Mouse (Mus musculus) heart, embryonic 15.5 days (tissue): ENCODE measurements around the gene Chd1l. TPM values are rescaled to one million over a fixed set of nuclear protein-coding genes. Genes with fewer than 3 reads are reported as not detected.

Experiments used
- ATAC-seq: fragments of 200-750 bp; cut with Nextera tagmentation; replicated peaks from 2 replicates; pipeline ENCODE4 v1.8.0; 2017; ENCODE audit warnings: low read depth, moderate TSS enrichment; ENCODE audit not compliant: insufficient number of reproducible peaks, insufficient read depth, low FRiP score
- H3K27ac ChIP-seq: fragments of 300-500 bp; sonication (generic); 2 replicates; pipeline ENCODE4 v1.5.1; 2015; ENCODE audit warnings: mild to moderate bottlenecking, inconsistent platforms
- H3K27me3 ChIP-seq: fragments of 300-500 bp; sonication (generic); 2 replicates; pipeline ENCODE4 v1.6.1; 2015; ENCODE audit warnings: inconsistent platforms
- H3K36me3 ChIP-seq: fragments of 300-500 bp; sonication (generic); 2 replicates; pipeline ENCODE4 v1.6.1; 2015; ENCODE audit warnings: mild to moderate bottlenecking, inconsistent platforms
- H3K4me1 ChIP-seq: fragments of 300-500 bp; sonication (generic); replicated peaks from 2 replicates; pipeline ENCODE4 v1.6.1; 2015; ENCODE audit warnings: inconsistent platforms
- H3K4me2 ChIP-seq: fragments of 300-500 bp; sonication (generic); 2 replicates; pipeline ENCODE4 v1.6.1; 2015; ENCODE audit warnings: inconsistent platforms, mild to moderate bottlenecking, moderate library complexity
- H3K4me3 ChIP-seq: fragments of 300-500 bp; sonication (generic); 2 replicates; pipeline ENCODE4 v1.5.1; 2015; ENCODE audit warnings: mild to moderate bottlenecking, inconsistent platforms
- H3K9ac ChIP-seq: fragments of 300-500 bp; sonication (generic); 2 replicates; pipeline ENCODE4 v1.6.1; 2015; ENCODE audit warnings: mild to moderate bottlenecking, inconsistent platforms
- H3K9me3 ChIP-seq: fragments of 300-500 bp; sonication (generic); replicated peaks from 2 replicates; pipeline ENCODE4 v1.6.1; 2016; ENCODE audit warnings: inconsistent platforms
- WGBS: fragments of 180-500 bp; shearing (Covaris S2); methylation state at CpG from one replicate; pipeline ENCODE4 v1.1.7; 2015; ENCODE audit warnings: mixed read lengths; 5-methylcytosine and 5-hydroxymethylcytosine counted together
- polyA plus RNA-seq: library from polyadenylated mRNA; unstranded; fragments of >200 nt; fragmentation: Nextera tagmentation; extraction: Ambion mirVana; gene quantifications from 2 replicates; pipeline ENCODE4 v1.2.1, GENCODE M21; 2015

Gene Chd1l
- polyA plus RNA-seq, 1 experiment from 2014 or later, result 12.8 TPM

GRCm38 (mm10) chr3:97617091-97617825, 7.3 kb upstream of the Chd1l start:
- no peaks in the 10 kb centered on the region for H3K4me1 ChIP-seq
- H3K9me3 ChIP-seq, result no peaks in the 10 kb centered on the region
- ATAC-seq, result no peak
- no peaks in the 10 kb centered on the region for H3K27me3 ChIP-seq
- H3K4me2 ChIP-seq, result no peak overlapping the region
- H3K27ac ChIP-seq, result no peak overlapping the region
- H3K9ac ChIP-seq, result no peak overlapping the region
- no peak overlapping the region for H3K4me3 ChIP-seq
- H3K36me3 ChIP-seq, result no peaks in the 10 kb centered on the region
- WGBS, result 88% methylated on average over 18 of the region's 19 CpGs

GRCm38 (mm10) chr3:97615933-97616332, 5.9 kb upstream of the Chd1l start:
- Histone ChIP-seq H3K9ac (no peak overlapping the region), H3K36me3 (no peaks in the 10 kb centered on the region), H3K27ac (no peak overlapping the region), H3K27me3 (no peaks in the 10 kb centered on the region), H3K4me2 (no peak overlapping the region), H3K9me3 (no peaks in the 10 kb centered on the region), H3K4me3 (no peak overlapping the region), H3K4me1 (no peaks in the 10 kb centered on the region)
- 78% methylated on average over 4 of the region's 4 CpGs for WGBS
- no peak for ATAC-seq

DNA sequence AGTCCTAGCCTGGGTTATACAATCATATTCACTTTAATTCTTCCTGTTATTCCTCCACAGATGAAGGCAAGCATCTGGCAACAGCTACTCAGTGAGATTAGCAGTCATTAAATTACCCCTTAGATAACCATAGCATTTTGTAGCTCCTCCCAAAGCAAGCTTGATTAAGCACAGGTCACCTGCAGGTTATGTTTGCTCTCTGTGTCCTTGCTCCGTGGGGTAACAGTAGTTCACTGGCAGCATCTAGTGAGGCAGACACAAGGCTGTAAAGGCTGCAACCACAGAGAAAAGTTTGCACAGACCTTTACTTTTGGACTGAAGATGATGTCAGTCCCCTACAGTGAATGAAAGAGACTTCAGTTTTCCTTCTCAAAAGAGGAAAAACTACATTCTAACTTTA, 5.2 kb upstream of the Chd1l start:
- Histone ChIP-seq H3K36me3 (no peaks in the 10 kb centered on the region), H3K9me3 (no peaks in the 10 kb centered on the region), H3K4me1 (peaks cover 2% of the 10 kb centered on the region; the same call in 1 of the 2 replicates), H3K27me3 (no peaks in the 10 kb centered on the region), H3K4me3 (no peak overlapping the region), H3K9ac (no peak overlapping the region), H3K4me2 (no peak overlapping the region), H3K27ac (no peak overlapping the region)
- ATAC-seq, result no peak
- WGBS, result 12% methylated on average over 1 of the region's 1 CpGs

DNA sequence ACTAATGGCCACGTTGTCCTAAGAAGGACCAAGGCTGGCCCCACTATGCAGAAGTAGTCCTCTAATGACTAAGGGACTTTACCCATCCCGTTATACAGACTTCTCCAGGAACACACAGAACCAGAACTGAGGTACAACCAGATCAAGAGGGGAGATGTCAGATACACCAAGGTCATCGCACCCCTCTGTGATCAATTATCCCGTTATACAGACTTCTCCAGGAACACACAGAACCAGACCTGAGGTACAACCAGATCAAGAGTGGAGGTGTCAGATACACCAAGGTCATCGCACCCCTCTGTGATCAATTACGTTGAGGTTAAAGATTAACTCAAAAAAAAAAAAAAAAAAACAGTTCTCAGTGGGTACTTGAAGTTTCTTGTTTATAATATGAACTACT, 1.0 kb upstream of the Chd1l start:
- Histone ChIP-seq H3K4me3 (no peak overlapping the region), H3K27ac (no peak overlapping the region), H3K27me3 (no peaks in the 10 kb centered on the region), H3K9me3 (no peaks in the 10 kb centered on the region), H3K4me2 (no peak overlapping the region), H3K9ac (no peak overlapping the region), H3K36me3 (no peaks in the 10 kb centered on the region), H3K4me1 (peaks cover 6% of the 10 kb centered on the region; the same call in 1 of the 2 replicates)
- no peak for ATAC-seq
- WGBS, result 89% methylated on average over 6 of the region's 6 CpGs

DNA sequence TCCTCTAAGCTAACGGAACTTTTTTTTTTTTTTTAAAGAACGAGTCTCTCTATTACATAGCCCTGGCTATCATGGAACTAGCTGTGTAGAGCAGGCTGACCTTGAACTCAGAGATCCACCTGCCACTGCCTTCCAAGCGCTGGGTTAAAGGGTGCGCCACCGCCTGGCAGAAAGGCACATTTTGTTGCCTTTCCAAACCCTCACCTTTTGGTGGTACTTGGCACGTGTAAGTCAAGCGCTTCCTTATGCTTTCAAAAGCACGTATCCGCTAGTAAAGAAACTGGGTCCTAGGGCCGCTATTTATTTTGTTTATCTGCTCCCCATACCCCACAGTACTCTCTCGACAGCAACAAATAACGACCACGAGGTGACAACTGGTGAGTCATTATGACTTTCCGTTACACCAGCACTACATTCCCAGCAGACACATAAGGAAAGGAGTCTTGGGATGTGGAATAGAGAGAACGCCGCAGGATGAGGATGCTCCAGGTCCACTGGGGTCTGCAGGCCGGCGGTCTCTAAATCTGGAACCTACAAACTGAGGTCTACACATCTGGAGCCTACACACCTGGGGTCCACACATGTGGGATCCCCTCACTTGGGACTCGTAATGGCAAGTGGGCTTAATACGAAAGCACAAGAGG, 680 bp downstream of the Chd1l start:
- Histone ChIP-seq H3K9ac (peak overlapping the region; percentile 85), H3K27ac (peak overlapping the region; percentile 95), H3K36me3 (no peaks in the 10 kb centered on the region), H3K4me3 (peak overlapping the region; percentile 84), H3K4me2 (peak overlapping the region; percentile 85), H3K4me1 (peaks cover 6% of the 10 kb centered on the region; the same call in 1 of the 2 replicates), H3K27me3 (no peaks in the 10 kb centered on the region), H3K9me3 (no peaks in the 10 kb centered on the region)
- WGBS, result 2% methylated on average over 20 of the region's 20 CpGs
- peak; percentile 40 for ATAC-seq

GRCm38 (mm10) chr3:97600050-97600832, 9.8 kb downstream of the Chd1l start:
- Histone ChIP-seq H3K9me3 (no peaks in the 10 kb centered on the region), H3K27me3 (no peaks in the 10 kb centered on the region), H3K9ac (no peak overlapping the region), H3K4me3 (no peak overlapping the region), H3K36me3 (peaks cover 35% of the 10 kb centered on the region), H3K4me1 (no peaks in the 10 kb centered on the region), H3K4me2 (no peak overlapping the region), H3K27ac (no peak overlapping the region)
- WGBS, result 80% methylated on average over 3 of the region's 3 CpGs
- ATAC-seq, result no peak

- Histone ChIP-seq H3K27me3 (no peaks in the 10 kb centered on the region), H3K4me3 (no peak overlapping the region), H3K4me1 (no peaks in the 10 kb centered on the region), H3K36me3 (peaks cover 28% of the 10 kb centered on the region; the same call in 1 of the 2 replicates), H3K9ac (no peak overlapping the region), H3K9me3 (no peaks in the 10 kb centered on the region), H3K4me2 (no peak overlapping the region), H3K27ac (no peak overlapping the region)
- WGBS, result 65% methylated on average over 8 of the region's 8 CpGs
- ATAC-seq, result no peak
Measured at GRCm38 (mm10) chr3:97596796-97597195, 13.2 kb downstream of the Chd1l start.

GRCm38 (mm10) chr3:97595066-97595465, 14.9 kb downstream of the Chd1l start:
- no peak for ATAC-seq
- H3K9me3 ChIP-seq, result no peaks in the 10 kb centered on the region
- H3K4me2 ChIP-seq, result no peak overlapping the region
- H3K27me3 ChIP-seq, result no peaks in the 10 kb centered on the region
- H3K4me1 ChIP-seq, result no peaks in the 10 kb centered on the region
- WGBS, result 65% methylated on average over 6 of the region's 6 CpGs
- no peak overlapping the region for H3K9ac ChIP-seq
- peaks cover 25% of the 10 kb centered on the region; the same call in 1 of the 2 replicates for H3K36me3 ChIP-seq
- H3K4me3 ChIP-seq, result no peak overlapping the region
- no peak overlapping the region for H3K27ac ChIP-seq

GRCm38 (mm10) chr3:97594140-97594539, 15.9 kb downstream of the Chd1l start:
- Histone ChIP-seq H3K4me1 (no peaks in the 10 kb centered on the region), H3K4me3 (no peak overlapping the region), H3K9me3 (no peaks in the 10 kb centered on the region), H3K9ac (no peak overlapping the region), H3K27ac (no peak overlapping the region), H3K36me3 (peaks cover 25% of the 10 kb centered on the region; the same call in 1 of the 2 replicates), H3K4me2 (no peak overlapping the region), H3K27me3 (no peaks in the 10 kb centered on the region)
- ATAC-seq, result no peak
- WGBS, result 83% methylated on average over 13 of the region's 13 CpGs

DNA sequence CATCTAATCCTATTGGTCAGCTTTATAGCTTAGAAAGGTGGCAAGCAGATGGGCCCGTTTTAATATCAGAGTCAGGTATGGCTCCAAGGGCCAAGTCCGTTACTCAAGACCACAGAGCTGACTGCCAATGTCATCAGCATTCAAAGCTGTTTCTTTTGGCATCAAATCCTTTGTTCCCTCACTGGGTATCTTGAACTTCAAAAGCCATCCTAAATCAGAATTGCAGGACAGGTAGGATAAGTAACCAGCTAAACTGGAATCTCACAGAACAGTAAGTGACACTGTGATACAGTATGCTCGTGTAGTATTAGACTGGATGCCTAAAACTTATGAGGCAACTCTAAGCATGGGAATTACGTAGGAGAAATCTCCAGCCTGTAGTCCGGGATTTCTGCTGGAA, 16.9 kb downstream of the Chd1l start:
- WGBS, result 89% methylated on average over 5 of the region's 5 CpGs
- Histone ChIP-seq H3K9ac (no peak overlapping the region), H3K36me3 (peaks cover 25% of the 10 kb centered on the region; the same call in 1 of the 2 replicates), H3K9me3 (no peaks in the 10 kb centered on the region), H3K27ac (no peak overlapping the region), H3K4me1 (no peaks in the 10 kb centered on the region), H3K4me3 (no peak overlapping the region), H3K4me2 (no peak overlapping the region), H3K27me3 (no peaks in the 10 kb centered on the region)
- no peak for ATAC-seq

DNA sequence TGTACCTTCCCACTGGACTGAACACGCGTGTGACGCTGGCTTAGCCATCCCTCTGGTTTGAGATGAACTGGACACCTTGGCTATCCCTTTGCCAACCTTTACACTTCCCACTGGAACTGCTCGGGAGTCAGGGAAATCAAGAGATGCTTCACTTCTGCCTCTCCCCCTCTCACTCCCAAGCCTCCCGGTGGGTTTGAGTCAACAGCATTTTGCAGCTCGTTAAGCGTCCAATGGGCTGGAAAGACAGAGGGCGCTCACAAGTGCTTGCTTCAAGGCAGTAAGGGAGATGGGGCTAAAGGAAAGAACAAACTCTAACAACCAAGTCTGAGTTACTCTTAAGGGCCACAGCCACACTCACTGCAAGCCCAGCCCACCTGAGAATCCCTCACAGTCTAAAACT, 19.3 kb downstream of the Chd1l start:
- Histone ChIP-seq H3K36me3 (peaks cover 35% of the 10 kb centered on the region; the same call in 1 of the 2 replicates), H3K4me2 (no peak overlapping the region)

More for the DNA sequence above, 19.3 kb downstream of the Chd1l start:
- 68% methylated on average over 8 of the region's 8 CpGs for WGBS
- no peaks in the 10 kb centered on the region for H3K9me3 ChIP-seq
- no peak overlapping the region for H3K4me3 ChIP-seq
- ATAC-seq, result no peak
- no peaks in the 10 kb centered on the region for H3K27me3 ChIP-seq
- no peaks in the 10 kb centered on the region for H3K4me1 ChIP-seq
- no peak overlapping the region for H3K27ac ChIP-seq
- H3K9ac ChIP-seq, result no peak overlapping the region
